Mouse (Mus musculus) hindbrain, embryonic 12.5 days (tissue): ENCODE results near the gene Slc25a4. TPM values are rescaled to one million over a fixed set of nuclear protein-coding genes. Genes with fewer than 3 reads are reported as not detected.
"Not testable (repeated sequence)": the region's sequence is repeated elsewhere in the genome, so short reads cannot be mapped to it uniquely, and the experiment has no call there.

Experiments used
- ATAC-seq: fragments of 200-750 bp; cut with Nextera tagmentation; 2 replicates; pipeline ENCODE4 v1.8.0; 2017; ENCODE audit warnings: moderate TSS enrichment; ENCODE audit not compliant: low FRiP score
- H3K27ac ChIP-seq: fragments of 300-500 bp; sonication (generic); 2 replicates; pipeline ENCODE4 v1.5.1; 2016; ENCODE audit warnings: mild to moderate bottlenecking
- H3K27me3 ChIP-seq: fragments of 300-500 bp; sonication (generic); 2 replicates; pipeline ENCODE4 v1.6.1; 2016; ENCODE audit warnings: mild to moderate bottlenecking
- H3K36me3 ChIP-seq: fragments of 300-500 bp; sonication (generic); 2 replicates; pipeline ENCODE4 v1.6.1; 2016; ENCODE audit warnings: mild to moderate bottlenecking
- H3K4me1 ChIP-seq: fragments of 300-500 bp; sonication (generic); 2 replicates; pipeline ENCODE4 v1.6.1; 2016
- H3K4me2 ChIP-seq: fragments of 300-500 bp; sonication (generic); replicated peaks from 2 replicates; pipeline ENCODE4 v1.6.1; 2016; ENCODE audit warnings: mild to moderate bottlenecking
- H3K4me3 ChIP-seq: fragments of 300-500 bp; sonication (generic); 2 replicates; pipeline ENCODE4 v1.5.1; 2016; ENCODE audit warnings: mild to moderate bottlenecking
- H3K9ac ChIP-seq: fragments of 300-500 bp; sonication (generic); 2 replicates; pipeline ENCODE4 v1.6.1; 2016; ENCODE audit warnings: mild to moderate bottlenecking, moderate library complexity
- H3K9me3 ChIP-seq: fragments of 300-500 bp; sonication (generic); replicated peaks from 2 replicates; pipeline ENCODE4 v1.6.1; 2016; ENCODE audit warnings: mild to moderate bottlenecking
- WGBS: fragments of 180-500 bp; shearing (Covaris S2); methylation state at CpG from one replicate; pipeline ENCODE4 v1.1.7; 2016; 5-methylcytosine and 5-hydroxymethylcytosine counted together
- polyA plus RNA-seq: library from polyadenylated mRNA; unstranded; fragments of >200 nt; fragmentation: Nextera tagmentation; extraction: Ambion mirVana; gene quantifications from 2 replicates; pipeline ENCODE4 v1.2.1, GENCODE M21; 2016

Gene Slc25a4
- 561 and 574 TPM in 2 replicates for polyA plus RNA-seq

DNA sequence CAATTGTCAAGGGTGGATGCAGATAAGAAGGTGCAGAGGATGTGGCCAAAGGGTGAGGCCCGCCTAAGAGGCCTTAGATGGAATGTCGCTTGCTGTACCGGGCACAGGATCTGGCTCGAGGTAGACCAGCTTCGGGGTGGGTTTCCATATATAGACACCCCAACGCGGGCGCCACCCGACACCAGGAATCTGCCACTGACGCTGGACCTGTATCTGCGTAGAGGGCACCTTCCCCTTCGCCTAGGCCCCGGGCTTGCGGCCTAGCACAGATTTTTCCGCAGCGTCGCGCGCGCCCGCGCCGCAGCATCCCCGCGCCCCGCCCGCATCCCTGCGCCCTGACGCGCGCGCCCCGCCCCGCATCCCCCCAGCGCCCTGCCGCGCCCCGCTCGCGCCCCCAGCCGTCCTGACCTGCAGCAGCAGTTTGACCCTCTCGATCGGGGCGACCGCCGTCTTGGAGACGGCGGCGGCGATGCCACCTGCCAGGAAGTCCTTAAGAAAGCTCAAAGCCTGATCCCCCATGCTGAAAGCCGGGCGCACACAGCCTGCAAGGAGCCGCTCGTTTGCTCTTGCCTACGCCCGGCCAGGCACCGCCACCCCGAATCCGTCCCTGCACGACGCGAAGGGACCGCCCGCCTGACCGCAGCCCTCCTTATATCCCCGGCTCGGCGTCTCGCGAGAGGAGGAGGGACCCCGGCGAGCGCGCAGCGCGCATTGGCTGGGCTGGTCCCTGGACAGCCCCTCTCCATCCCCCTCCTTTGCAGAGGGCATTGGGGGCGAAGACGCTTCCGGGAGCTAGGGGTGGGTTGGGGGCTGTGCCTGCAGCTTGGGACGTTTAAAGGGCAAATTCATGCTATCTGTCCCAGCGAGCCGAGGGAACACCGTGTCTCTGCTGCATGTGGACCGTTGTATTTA lies at the start of gene Slc25a4:
Slc25a4 (minus strand) TSS at position 881 of the 912 bp plus-strand sequence.
- Histone ChIP-seq H3K27ac (peak within 1 kb of the TSS; percentile 98), H3K27me3 (no peaks in the 10 kb centered on the region; the same call in 1 of the 2 replicates), H3K4me2 (peak within 1 kb of the TSS; percentile 73), H3K4me1 (peaks cover 31% of the 10 kb centered on the region), H3K9ac (peak within 1 kb of the TSS; percentile 95), H3K9me3 (no peaks in the 10 kb centered on the region), H3K36me3 (peaks cover 34% of the 10 kb centered on the region), H3K4me3 (peak within 1 kb of the TSS; percentile 84)
- peak; percentile 99 for ATAC-seq
- under 1% methylated on average over 84 of the region's 84 CpGs for WGBS

- no peak overlapping the region for H3K4me2 ChIP-seq
Measured at GRCm38 (mm10) chr8:46257921-46258682, 47.0 kb upstream of the Slc25a4 start.

GRCm38 (mm10) chr8:46252456-46252855 lies 41.4 kb upstream of the Slc25a4 start:
- H3K27me3 ChIP-seq = peaks cover 22% of the 10 kb centered on the region
- H3K4me3 ChIP-seq = no peak overlapping the region
- H3K27ac ChIP-seq = no peak overlapping the region
- peaks cover 9% of the 10 kb centered on the region; the same call in 1 of the 2 replicates for H3K4me1 ChIP-seq
- no peaks in the 10 kb centered on the region for H3K36me3 ChIP-seq
- no peak overlapping the region for H3K9ac ChIP-seq
- no peaks in the 10 kb centered on the region for H3K9me3 ChIP-seq
- H3K4me2 ChIP-seq = 0 out of 2 replicates have a peak overlapping the region, but pooled peaks have one; percentile 8
- ATAC-seq = no peak
- WGBS = 70% methylated on average over 13 of the region's 13 CpGs

More at GRCm38 (mm10) chr8:46257921-46258682, 47.0 kb upstream of the Slc25a4 start:
- Histone ChIP-seq H3K9ac (no peak overlapping the region), H3K27ac (no peak overlapping the region), H3K27me3 (no peaks in the 10 kb centered on the region), H3K9me3 (0 out of 2 replicates have a peak, but pooled peaks cover 3% of the 10 kb centered on the region), H3K4me3 (no peak overlapping the region), H3K36me3 (no peaks in the 10 kb centered on the region), H3K4me1 (0 out of 2 replicates have a peak, but pooled peaks cover 3% of the 10 kb centered on the region)
- 32% methylated on average over 19 of the region's 19 CpGs for WGBS
- no peak for ATAC-seq

- H3K27me3 ChIP-seq = peaks cover 24% of the 10 kb centered on the region
- no peaks in the 10 kb centered on the region for H3K36me3 ChIP-seq
- WGBS = 28% methylated on average over 10 of the region's 10 CpGs
- no peak overlapping the region for H3K4me3 ChIP-seq
- ATAC-seq = no peak
- peak overlapping the region; percentile 34 for H3K4me2 ChIP-seq
- H3K9ac ChIP-seq = no peak overlapping the region
- H3K9me3 ChIP-seq = no peaks in the 10 kb centered on the region
- no peak overlapping the region for H3K27ac ChIP-seq
- peaks cover 9% of the 10 kb centered on the region for H3K4me1 ChIP-seq
Measured at GRCm38 (mm10) chr8:46251561-46251960, 40.5 kb upstream of the Slc25a4 start.

DNA sequence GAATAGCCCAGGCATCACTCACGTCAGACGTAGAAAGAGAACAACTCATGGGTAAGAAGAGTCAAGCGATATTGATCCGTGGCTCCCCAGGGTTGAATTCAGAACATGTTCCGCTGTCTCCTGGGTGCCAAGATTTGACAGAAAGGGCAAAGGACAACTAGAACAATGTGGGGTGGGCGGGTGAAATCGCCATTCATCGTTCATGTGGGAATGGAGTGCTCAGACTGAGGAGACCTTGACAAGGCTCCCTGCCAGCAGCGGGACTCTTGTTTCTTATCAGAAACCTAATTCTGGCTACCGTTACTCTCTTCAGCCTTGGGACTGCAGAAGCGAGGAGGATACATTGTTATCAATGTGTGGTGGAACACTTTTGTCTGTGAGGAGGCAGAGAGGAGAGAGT lies 35.3 kb upstream of the Slc25a4 start:
- H3K27ac ChIP-seq = no peak overlapping the region
- 10% methylated on average over 11 of the region's 11 CpGs for WGBS
- peaks cover 45% of the 10 kb centered on the region for H3K27me3 ChIP-seq
- H3K36me3 ChIP-seq = no peaks in the 10 kb centered on the region
- no peak overlapping the region for H3K9ac ChIP-seq
- H3K4me2 ChIP-seq = no peak overlapping the region; the same call in 1 of the 2 replicates
- ATAC-seq = no peak
- no peaks in the 10 kb centered on the region for H3K9me3 ChIP-seq
- peaks cover 5% of the 10 kb centered on the region for H3K4me1 ChIP-seq
- no peak overlapping the region for H3K4me3 ChIP-seq

- H3K27me3 ChIP-seq = peaks cover 43% of the 10 kb centered on the region
- H3K36me3 ChIP-seq = no peaks in the 10 kb centered on the region
- no peak overlapping the region for H3K4me2 ChIP-seq
- 34% methylated on average over 7 of the region's 7 CpGs for WGBS
- ATAC-seq = no peak
- H3K9ac ChIP-seq = no peak overlapping the region
- no peak overlapping the region for H3K27ac ChIP-seq
- peaks cover 4% of the 10 kb centered on the region; the same call in 1 of the 2 replicates for H3K4me1 ChIP-seq
- H3K9me3 ChIP-seq = no peaks in the 10 kb centered on the region
- no peak overlapping the region for H3K4me3 ChIP-seq
Measured at GRCm38 (mm10) chr8:46242946-46243345, 31.9 kb upstream of the Slc25a4 start.

DNA sequence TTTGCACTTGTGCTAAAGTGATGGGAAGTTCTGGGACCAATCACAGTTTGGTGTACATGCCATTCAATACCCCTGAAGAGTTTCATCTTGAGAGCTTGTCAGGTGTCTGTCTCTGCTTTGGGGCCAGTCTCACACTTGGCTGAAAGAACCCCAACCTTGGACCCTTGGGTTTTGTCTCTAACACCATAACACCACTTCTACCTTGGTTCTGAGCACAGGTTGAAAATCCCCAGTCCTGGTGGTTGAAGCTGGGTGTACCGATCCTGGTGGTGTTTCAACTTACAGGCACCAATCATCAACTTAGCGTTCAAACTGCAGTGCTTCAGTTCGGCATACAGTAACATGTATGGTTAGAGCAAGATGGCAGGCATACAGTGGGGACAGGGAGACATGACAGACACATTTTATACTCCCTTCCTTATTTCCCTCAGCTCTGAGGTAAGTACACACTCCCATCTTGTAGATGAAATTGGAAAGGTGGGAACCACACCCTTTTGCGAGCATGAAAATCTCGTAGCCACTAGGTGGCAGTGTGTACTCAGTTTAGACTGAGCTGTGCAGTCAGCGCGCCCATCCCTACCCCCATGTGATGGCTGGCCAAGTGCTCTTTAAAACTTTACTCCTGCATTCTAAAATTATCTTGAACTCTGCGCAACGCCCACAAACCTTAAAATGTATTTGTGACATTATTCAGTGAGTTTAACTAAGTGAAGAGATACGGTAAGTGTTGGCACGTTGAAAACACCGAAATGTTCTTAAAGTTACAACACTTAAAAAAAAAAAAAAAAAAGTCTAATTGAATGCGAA lies 30.7 kb upstream of the Slc25a4 start:
- peaks cover 4% of the 10 kb centered on the region; the same call in 1 of the 2 replicates for H3K4me1 ChIP-seq
- no peak overlapping the region for H3K4me3 ChIP-seq
- no peak overlapping the region for H3K9ac ChIP-seq
- WGBS = 35% methylated on average over 13 of the region's 13 CpGs
- no peaks in the 10 kb centered on the region for H3K36me3 ChIP-seq
- no peak overlapping the region for H3K27ac ChIP-seq
- H3K9me3 ChIP-seq = no peaks in the 10 kb centered on the region
- peak; percentile 69 for ATAC-seq
- H3K4me2 ChIP-seq = no peak overlapping the region
- peaks cover 41% of the 10 kb centered on the region for H3K27me3 ChIP-seq

- H3K9me3 ChIP-seq = no peaks in the 10 kb centered on the region
- no peak for ATAC-seq
- peaks cover 21% of the 10 kb centered on the region for H3K27me3 ChIP-seq
- WGBS = 61% methylated on average over 7 of the region's 7 CpGs
- H3K9ac ChIP-seq = no peak overlapping the region
- H3K4me2 ChIP-seq = no peak overlapping the region
- no peak overlapping the region for H3K27ac ChIP-seq
- H3K36me3 ChIP-seq = no peaks in the 10 kb centered on the region
- H3K4me1 ChIP-seq = no peaks in the 10 kb centered on the region
- no peak overlapping the region for H3K4me3 ChIP-seq
Measured at GRCm38 (mm10) chr8:46236441-46237223, 25.5 kb upstream of the Slc25a4 start.

GRCm38 (mm10) chr8:46234736-46235135 lies 23.7 kb upstream of the Slc25a4 start:
- no peak for ATAC-seq
- H3K4me1 ChIP-seq = no peaks in the 10 kb centered on the region

DNA sequence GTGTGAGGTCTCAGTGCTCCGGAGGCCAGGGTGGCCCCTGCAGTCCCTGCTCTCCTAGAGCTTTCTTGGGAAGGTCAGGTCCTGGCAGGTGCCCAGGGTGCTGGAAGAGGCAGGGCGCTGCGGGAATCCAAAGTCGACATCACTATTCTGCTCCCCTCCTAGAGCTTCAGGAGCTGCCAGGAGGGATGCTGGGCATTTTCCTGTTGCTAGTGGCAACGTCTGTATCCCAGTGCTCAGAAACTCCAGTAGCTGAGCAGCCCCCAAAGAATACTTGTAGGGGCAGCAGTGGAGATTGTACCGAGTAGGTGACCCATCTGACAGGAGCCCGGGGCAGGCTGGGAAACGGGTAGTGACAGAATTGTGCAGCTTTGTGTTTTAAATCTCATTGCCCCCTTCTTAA lies 21.7 kb upstream of the Slc25a4 start:
- Histone ChIP-seq H3K9me3 (no peaks in the 10 kb centered on the region), H3K4me3 (no peak overlapping the region), H3K4me1 (no peaks in the 10 kb centered on the region), H3K4me2 (no peak overlapping the region), H3K9ac (no peak overlapping the region), H3K27ac (no peak overlapping the region), H3K36me3 (no peaks in the 10 kb centered on the region), H3K27me3 (0 out of 2 replicates have a peak, but pooled peaks cover 3% of the 10 kb centered on the region)
- ATAC-seq = no peak
- WGBS = 58% methylated on average over 8 of the region's 8 CpGs

More at GRCm38 (mm10) chr8:46234736-46235135, 23.7 kb upstream of the Slc25a4 start:
- Histone ChIP-seq H3K4me2 (no peak overlapping the region), H3K27ac (no peak overlapping the region), H3K27me3 (peaks cover 8% of the 10 kb centered on the region), H3K9me3 (no peaks in the 10 kb centered on the region), H3K4me3 (no peak overlapping the region), H3K9ac (no peak overlapping the region), H3K36me3 (no peaks in the 10 kb centered on the region)
- WGBS = 87% methylated on average over 4 of the region's 4 CpGs

DNA sequence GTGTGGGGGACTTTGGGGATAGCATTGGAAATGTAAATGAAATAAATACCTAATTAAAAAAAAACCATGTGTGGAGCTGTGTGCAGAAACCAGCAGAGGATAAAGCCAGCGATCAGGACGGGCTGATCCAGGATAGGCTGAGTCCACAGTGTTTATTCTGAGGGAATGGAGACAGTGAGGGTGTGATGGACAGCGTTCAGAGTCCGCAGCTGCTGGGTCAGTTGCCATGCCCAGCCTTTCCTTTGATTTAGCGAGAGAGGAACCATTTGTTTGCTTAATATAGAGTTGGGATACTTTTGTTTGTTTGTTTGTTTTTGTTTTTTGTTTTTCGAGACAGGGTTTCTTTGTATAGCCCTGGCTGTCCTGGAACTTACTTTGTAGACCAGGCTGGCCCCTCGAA lies 20.9 kb upstream of the Slc25a4 start:
- H3K4me2 ChIP-seq, H3K36me3 ChIP-seq, H3K9ac ChIP-seq, H3K27ac ChIP-seq, H3K27me3 ChIP-seq, H3K4me3 ChIP-seq, ATAC-seq, H3K9me3 ChIP-seq, H3K4me1 ChIP-seq: not testable (repeated sequence)
- 81% methylated on average over 7 of the region's 7 CpGs for WGBS
